Mouse (Mus musculus): ENCODE data around the gene Errfi1.

DNA sequence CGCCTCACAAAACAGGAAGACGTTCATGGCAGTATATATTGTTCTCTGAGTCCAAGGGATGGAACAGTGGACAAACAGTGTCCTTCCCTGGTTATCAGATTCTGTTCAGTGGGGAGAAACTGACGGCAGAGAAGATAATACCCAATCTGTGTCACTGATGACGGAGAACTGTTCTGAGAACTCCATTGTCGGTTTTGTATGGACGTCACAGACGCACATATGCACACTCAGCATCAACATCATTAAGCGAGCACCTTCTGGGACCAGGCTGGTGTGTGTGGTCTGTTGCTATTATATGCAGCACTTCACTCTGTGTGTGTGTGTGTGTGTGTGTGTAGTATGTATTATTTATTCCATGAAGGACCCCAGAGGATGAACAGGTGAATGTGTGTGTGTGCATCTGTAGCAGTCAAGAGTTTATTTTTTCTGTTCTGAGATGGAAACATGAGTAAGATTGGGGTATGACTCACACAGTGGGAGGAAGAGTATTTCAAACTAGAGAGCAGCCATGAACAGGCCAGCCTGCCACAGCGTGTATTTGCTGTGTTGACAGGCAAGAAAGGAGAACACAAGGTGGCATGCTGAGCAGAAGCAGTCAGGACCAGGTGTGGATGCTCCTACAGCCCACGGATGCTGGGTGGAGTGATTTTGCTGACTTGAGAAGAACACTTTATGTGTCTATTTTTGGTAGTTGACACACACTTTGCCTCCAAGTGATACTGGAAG lies 61.6 kb downstream of the Errfi1 start:
- TF ChIP-seq CTCF (IDR thresholded peaks at IDR 0.05; ENCODE audit: borderline replicate concordance, insufficient read depth, low read length) (peak; percentile 2; the same call in 1 of the 2 replicates), POLR2A (IDR thresholded peaks at IDR 0.05; ENCODE audit: low read depth, low read length) (peak; percentile 10)
